Mouse (Mus musculus): ENCODE measurements around the gene Myrfl. TPM values are rescaled to one million over a fixed set of nuclear protein-coding genes. Genes with fewer than 3 reads are reported as not detected.
A peak's percentile ranks its signal among the peaks of the same experiment; 100 is the strongest.

The Myrfl gene
- not detected for polyA plus RNA-seq (2017; shearing (Covaris generic))

DNA sequence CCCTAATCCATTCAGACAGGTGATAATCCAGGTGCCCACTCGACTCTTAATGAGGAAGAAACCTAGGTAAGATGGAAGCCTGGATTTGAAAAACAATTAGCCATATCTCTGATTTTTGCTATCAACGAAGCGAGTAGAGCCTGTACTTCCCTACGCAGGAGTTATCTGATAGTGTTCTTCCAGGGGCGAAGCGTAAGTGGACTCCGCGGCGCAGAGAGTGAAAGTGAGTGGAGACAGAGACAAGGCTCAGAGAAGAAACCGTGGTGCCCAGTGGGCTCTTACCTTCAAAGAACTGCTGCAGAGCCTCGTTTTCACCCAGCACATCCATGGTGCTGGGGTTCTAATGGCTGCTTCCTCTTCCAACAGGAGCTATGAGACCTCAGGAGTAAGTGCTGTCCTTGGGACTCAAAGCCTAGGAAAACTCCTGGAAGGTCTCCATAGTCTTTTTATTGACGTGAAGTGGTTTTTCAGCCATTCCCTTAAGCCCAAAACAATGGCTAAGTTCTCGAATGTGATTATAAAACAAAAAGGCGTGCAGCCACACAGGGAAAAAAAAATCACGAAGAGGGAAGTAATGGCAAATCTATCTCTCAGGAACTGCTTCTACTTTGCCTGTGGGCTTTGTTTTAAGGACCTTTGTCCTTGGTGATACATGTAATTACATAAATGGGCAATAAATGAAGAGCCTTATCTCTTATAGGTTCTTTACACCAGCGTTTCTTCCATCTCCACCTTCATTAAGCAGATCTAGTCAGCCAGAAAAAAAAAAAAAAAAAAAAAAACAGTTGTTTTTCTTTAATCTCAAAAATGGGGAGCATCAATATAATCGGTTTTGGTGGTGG is at the start of gene Myrfl:
Gene Myrfl, minus strand, starts transcription at position 584 of the 842 bp plus-strand sequence.
- ATAC-seq: no peak

DNA sequence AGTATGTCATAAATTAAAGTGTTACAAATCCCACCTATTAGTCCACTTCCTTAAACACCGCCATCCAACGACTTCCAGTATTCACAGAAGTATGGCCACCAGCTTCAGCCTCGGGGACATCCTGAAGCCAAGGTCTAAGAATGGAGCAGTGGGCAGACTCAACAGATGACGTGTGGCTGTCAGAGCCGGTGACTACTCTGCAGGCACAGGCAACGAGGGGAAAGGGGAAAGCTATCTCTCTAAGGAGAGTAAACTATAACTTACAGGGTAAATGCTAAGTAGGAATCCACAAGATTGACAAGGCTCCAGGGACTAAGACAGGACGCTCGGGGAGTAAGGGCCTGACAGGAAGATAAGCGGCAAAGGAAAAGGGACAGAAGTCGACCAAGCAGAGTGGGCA is 48.2 kb upstream of the Myrfl start:
- ATAC-seq: no peak

DNA sequence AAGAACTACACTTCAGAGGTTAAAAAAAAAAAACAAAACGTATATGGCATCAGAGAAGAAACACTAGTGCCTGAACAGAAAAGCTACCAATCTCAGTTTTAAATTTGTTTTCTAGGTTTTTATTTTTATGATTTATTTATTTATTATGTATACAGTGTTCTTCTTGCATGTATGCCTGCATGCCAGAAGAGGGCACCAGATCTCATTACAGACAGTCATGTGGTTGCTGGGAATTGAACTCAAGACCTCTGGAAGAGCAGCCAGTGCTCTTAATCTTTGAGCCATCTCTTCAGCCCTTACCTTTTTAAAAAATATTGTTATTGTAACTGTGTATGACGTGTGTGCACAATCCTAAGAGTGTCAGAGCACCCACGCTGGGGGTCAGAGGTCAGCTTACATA is 47.4 kb upstream of the Myrfl start:
- ATAC-seq: no peak

DNA sequence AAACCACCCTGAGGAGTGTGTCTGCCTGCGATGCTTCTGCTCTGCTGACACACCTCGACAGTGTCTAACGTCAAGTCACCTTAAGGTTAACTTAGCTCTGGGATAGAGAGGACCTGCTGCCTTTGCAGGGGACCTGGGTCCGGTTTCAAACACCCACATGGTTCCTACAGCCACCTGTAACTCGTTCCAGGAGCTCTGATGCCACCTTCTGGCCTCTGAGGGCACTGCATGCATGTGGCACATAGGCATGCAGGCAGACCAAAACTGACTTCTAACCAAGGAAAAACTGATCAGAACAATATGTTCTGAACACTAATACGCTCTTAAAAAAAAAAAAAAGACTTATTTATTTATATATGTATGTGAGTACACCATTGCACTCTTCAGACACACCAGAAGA is 46.3 kb upstream of the Myrfl start:
- ATAC-seq: peak; percentile 36

DNA sequence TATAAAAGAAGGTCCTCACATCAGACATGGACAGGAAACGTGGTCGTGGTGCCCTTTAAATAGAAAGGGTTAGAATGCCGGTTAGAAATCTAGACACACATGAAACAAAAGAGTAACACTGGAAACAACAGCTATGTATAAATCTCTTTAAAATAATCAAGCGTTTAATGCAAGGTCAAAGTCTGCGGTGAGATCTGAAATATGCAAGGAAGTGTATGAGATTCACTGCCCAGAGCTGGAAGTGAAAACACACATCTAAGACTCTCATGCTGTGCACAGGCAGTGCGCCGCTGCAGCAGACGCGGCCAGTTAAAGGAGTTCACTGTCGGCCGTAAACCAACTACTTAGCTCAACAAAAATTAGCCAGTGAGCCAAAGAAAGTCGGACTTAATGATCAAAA is 38.3 kb upstream of the Myrfl start:
- peak; percentile 14 for ATAC-seq

DNA sequence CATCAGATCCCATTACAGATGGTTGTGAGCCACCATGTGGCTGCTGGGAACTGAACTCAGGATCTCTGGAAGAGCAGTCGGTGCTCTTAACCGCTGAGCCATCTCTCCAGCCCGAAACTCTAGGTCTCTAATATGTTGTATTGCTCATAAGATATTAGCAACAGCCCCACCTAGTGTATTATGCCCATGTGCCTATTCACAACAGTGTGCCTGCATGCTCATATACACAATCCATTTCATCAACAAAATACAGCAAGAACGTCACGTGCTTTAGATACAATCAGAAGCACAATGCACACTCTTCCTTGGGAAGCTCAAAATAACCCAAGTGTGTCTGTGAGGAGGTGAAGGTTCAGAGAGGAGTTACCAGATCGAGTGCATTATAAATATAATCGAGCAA is 37.1 kb upstream of the Myrfl start:
- ATAC-seq: no peak

DNA sequence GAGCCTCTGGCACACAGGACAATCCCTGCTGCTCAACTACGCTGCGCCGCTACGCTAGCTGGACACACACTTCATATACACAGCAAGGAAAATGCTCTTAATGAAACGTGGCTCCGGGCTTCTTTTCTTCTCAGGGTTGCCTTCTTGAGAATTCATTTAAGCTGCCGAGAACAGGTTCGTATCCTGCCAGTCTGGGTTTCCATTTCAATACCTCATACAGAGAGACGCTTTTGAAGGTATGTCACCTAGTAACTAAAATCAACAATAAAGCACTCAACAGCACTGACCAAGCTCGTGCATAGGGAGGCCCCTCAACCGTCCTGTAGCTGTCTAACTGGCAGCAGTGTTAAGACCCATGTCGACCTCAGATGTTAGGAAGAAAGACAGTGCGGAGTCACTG is 35.7 kb upstream of the Myrfl start:
- ATAC-seq: no peak

DNA sequence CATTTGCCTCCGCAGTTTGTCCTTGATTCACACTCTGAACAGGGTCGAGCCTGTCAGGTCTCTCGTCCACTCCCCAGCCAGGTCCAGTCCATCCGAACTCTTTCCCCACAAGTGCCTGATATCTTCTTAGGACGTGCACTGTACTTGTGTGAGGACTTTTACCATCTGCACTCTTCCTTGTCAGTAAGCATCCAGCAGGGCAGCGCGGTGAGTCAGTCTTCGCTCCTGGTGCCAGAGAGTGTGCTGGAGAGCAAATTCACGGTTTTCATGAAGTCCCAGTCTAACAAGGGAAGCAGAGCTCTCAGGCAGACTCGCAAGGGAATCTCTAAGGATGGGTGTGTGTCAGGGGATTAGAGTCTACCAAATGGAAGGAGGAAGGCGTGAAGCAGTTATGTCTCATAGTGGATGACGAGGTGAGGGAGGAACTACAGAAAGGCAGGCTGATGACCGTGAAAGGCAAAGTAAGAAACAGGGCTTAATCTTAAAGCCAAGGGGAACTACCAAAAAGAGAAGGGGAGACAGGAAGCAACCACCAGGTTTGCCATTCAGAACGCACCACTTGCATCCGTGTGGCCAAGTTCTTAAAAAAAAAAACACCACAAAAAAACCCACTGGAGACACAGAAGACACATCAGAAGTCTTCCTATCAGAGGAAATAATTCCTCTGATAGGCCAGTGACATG is 34.9 kb upstream of the Myrfl start:
- ATAC-seq: peak; percentile 45

DNA sequence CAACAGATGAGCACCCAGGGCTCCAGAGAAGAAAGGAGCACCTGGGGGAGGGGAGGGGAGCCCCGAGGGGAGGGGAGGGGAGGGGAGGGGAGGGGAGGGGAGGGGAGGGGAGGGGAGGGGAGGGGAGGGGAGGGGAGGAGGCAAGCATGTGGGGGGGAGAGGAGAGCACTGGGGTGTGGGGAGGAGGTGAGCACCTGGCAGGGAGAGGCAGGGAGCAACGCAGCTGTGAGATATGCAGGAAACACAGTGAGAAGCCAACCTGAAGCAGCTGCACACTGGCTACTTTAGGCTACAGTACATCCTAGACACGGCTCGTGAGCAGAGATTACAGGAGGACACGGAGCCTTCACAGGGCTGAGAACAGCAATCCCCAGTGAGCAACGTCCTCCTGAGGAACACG is 34.2 kb upstream of the Myrfl start:
- peak; percentile 8 for ATAC-seq

DNA sequence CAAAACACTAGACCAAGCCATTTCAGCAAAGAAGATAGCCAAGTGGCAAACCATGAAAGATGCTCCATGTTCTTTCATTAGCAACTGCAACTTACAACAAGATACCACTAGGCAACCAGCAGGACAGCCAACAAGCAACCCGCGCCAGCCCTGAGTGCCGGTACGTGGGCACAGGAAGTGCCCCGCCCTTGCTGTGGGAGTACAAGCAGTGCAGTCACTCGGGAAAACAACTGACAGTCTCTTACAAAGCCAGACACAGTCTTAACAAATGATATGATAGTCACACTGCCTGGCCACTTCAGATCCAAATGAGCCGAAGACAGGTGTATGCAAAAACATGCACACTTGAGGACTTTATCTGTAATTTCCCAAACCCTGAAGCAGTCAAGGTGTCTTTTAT is 33.8 kb upstream of the Myrfl start:
- peak; percentile 77 for ATAC-seq

DNA sequence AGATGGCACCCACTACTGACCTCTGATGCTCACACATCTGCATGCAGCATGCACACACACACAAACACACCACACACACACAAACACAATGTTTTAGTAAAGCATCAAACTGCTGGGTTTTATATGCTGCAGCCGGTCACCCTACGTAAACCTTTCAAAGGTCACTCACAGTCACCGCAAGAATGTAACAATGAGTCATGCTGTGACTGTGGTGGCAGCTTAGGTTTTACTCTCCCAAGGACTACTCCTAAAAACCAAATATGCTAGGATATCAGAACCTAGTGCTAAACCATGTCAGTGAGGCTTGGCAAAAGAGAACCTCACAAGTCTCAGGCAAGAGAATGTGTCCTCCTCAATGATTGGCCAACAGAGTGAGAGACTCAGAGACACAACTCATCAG is 32.1 kb upstream of the Myrfl start:
- no peak for ATAC-seq

DNA sequence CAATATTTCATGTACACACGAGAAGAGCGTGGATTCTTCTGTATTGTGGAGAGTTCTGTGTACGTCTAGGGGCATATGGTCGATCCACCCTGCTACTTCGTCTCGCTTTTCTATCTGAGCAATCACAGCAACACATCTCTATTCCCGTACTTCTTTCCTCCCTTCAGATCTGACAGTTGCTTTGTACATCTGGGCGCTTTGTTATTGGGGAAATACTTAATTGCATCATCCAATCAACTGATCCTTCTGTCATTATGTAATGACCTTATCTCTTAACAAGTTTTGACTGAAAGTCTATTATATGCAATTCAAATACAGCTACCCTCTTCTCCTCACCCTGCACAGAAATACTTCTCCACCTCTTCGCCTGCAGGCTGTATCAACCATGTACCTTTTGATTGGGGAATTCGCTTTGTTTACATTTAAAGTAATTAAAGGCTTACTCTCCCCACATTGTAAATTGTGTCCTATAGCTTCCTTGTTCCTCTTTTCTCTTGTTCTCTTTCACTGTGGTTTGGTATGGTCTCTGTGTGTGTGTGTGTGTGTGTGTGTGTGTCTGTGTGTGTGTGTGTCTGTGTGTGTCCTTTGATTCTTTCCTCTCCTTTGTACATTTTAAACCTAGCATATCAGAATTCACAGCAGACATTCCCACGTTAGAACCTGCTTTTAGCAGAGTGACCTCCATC is 29.9 kb upstream of the Myrfl start:
- no peak for ATAC-seq

DNA sequence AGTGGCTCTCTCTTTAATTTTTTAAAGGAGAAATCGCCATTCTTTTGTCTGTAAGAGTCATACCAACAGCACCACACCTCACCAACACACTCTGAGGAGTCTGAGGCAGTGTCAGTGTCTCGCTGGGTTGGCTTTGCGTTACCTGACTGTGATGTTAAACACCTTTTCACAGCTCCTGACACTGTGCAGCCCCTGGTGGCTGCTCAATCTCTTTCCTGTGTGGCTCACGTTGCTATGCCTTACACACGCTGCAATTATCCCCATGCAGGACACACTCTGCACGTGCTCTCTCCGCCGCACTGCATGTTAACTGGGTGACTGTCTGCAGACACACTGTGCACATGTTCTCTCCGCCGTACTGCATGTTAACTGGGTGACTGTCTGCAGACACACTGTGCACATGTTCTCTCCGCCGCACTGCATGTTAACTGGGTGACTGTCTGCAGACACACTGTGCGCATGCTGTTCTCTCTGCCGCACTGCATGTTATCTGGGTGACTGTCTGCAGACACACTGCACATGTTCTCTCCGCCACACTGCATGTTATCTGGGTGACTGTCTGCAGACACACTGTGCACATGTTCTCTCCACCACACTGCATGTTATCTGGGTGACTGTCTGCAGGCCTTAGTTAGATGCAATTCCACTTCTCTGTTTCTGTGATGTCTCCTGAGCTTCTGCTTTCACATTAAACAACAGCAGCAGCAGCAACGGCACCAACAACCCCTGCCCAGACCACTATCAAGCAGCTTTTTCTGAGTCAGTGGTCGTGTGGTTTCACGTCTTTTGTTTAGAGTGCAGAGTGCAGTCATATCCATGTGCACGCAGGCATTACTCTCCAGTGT is 27.2 kb upstream of the Myrfl start:
- no peak for ATAC-seq

DNA sequence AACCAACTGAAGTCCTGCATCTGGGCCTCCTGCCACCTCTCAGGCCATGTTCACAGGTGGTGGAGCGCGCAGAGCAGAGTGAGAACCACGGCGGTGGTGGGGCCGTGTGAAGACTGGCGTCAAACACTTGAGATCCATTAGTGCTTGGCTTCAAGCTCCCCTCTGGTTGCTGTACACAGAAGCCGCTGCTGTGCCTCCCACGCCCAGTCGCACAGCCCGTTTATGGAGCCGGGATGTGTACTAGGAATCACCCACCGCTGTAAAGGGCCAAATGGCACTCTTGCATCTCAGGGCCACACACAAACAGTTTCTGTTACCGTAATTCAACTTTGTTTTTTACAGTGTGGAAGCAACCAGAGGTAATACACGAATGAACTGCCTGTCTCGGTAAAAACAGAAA is 25.4 kb upstream of the Myrfl start:
- peak; percentile 17 for ATAC-seq

DNA sequence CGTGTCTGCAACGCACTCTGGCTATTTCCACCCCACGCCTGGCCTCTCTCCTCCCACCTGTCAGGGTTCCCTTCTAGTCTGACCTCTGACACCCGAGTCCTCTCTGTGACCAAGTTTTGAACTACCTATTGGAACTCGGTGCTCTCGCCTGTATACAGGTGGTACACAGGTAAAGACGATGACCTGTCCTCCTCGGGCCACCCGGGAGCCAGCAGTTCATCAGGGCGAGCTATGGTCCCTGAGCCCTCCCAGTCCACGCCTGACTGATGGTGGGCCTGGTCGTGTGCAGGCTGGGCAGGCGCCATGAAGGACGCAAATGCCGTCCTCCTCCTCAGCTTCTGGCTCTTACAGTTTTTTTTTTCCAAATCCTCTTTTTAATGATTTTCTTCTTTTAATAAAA is 24.7 kb upstream of the Myrfl start:
- no peak for ATAC-seq

DNA sequence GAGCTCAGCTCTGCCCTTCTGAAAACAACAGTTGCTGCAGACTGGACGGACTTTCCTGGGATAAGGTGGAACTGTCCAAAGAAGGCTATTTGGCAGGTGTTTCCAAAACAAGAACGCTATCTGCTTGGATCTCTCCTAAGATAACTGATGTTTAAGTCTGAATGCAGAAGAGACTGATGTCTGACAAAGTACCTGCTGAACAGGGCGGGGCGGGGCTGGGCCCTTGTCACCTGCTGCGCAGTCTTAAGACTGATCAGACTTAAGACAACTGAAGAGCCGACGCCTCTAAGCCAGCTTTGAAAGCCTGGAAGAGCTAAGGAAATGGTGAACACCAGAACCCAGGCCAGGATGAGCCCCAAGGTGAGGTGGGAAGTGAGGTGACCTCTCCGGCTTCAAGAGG is 23.9 kb upstream of the Myrfl start:
- ATAC-seq: no peak

DNA sequence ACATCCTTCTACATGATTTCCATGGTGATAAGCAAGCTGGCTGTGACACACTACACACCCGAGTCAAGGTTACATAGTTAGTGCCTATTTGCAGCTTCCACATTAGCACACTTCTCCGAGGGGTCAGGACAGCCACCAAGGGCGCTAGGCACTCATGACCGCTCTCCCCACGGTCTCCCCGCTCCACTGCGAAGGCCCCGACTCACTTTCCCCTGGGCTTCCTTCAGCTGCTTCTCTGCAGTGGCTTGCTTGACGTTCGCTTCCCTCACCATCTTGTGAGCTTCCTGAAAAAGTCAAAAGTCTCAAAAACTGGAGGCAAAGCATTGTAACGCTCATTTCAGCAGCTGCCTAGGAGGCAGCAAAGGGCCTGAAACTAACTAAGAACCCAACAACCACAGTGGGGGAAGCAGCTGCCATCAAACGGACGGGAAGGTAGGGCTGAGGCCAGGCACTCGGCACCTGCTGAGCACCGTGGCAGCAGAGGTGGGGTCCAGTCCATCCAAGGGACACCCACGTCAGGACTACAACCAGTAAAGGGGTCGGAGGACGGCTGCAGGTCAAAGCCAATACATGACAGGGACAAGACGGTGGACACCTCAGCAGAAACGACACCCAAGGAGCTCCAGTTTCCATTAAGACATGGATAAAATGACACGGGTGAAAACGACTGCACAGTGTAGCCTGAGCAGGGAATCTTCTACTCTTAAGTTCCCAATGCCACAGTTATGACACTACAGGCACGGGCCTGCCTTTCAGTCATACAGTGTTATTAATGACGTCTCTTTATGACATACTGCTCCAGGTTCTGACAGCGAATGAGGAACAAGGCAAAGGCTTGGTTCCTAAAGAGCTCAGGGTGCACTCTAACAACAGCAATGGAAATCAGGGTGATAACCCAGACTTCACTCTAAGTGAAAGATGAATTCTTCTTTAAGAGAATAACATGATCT is 22.9 kb upstream of the Myrfl start:
- peak; percentile 21 for ATAC-seq

DNA sequence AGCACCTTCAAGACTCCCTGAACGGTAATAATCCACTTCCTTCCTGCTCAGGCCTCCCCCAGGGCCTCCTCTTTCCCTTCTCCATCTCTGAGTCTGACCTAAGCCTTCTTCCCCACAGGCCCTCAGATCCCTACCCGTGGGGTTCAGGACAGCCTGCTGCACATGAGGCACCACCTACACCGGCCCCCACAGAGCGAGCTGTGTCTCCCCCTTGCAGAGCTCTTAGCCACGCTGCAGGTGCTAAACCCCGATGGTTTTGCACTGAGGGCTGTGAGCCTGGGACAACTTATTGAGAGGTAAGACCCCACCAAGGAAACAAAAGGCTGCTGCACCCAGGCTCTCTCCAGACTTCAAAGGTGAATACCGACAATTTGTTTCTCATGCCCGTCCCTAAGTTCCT is 19.9 kb upstream of the Myrfl start:
- ATAC-seq: no peak

DNA sequence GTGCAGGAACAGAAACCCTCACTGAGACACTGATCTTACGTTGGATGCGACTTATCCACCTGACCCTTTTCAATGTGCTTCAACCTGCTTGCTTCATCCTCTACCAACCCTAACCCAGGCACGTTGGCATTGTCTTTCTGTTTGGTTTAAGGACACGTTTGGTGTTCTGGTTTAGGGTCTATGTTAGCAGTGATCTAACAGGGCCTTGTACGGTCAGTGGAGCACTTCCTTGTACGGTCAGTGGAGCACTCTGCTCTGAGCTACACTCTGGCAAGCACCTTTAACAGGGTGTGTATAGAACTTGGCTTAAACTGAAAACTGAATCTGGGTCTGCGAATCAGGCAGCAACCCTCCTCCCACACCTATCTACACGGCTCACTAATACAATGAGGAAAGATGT is 18.6 kb upstream of the Myrfl start:
- ATAC-seq: no peak

DNA sequence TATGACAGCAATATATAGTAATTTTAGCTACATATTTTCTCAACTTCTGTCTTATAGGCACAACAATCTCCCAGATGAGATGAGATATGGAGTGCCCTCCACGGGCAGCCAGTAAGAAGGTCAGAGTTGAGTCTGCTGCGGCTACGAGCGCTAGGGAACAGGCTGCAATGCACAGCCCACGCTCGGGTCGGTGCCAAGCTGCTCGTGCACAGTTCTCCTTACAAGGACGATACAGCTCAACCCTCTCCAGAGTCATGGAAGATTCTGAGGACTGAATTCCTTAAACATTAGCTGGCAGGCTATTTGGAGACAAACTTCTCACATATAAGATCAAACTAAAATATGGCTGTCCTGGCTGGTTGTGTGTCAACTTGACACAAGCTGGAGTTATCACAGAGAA is 17.9 kb upstream of the Myrfl start:
- ATAC-seq: no peak

DNA sequence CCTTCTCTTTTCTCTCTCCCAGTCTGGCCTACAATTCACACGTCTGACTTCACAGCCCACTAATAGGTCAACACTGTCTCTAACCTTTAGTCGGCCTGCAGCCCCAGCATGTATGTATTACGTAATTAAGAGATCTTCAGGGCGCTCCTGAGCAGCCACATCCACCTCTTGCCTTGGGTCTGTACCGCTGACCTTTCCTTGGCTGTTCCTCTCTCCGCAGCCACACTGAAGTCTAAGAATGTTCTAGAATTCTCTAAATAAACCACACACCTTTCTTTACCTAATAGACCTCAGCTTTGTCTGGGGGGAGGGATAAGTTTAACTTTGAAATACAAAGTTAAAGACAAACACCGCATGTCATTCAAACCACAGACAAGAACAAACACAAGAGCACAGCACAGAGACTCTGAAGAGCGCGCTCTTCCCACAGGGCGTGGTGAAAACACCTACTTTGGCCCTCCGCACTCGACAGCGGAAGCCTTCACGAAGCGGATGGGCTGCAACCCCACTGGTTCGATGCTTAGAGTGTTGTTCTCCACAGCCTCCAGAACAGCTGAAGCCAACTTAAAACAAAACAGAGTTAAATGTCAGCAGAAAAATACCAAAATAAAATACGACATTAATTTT is 17.0 kb upstream of the Myrfl start:
- peak; percentile 81 for ATAC-seq

All from inflammation-experienced regulatory T-cells, adult 6 months (primary cell).